Mouse (Mus musculus) ES-E14 (cell line): ENCODE data around the gene Mtnr1b.

Experiments
- CHD2 ChIP-seq: IDR thresholded peaks from 2 replicates; pipeline ENCODE4 v1.6.1; 2014; ENCODE audit warnings: mild to moderate bottlenecking, low read depth, low read length, inconsistent platforms
- HCFC1 ChIP-seq: IDR thresholded peaks from 2 replicates; pipeline ENCODE4 v1.6.1; 2012; ENCODE audit warnings: low read length, inconsistent platforms, borderline replicate concordance; ENCODE audit not compliant: insufficient read depth
- ZNF384 ChIP-seq: IDR thresholded peaks from 2 replicates; pipeline ENCODE4 v1.6.1; 2012; ENCODE audit warnings: low read depth, low read length, inconsistent platforms

- no peak for TF ChIP-seq CHD2
- no peak for TF ChIP-seq HCFC1
- TF ChIP-seq ZNF384, result no peak
These were observed 23.6 kb downstream of the Mtnr1b start for GRCm38 (mm10) chr9:15850749-15851148.
